Mouse (Mus musculus) cerebellum, adult 2 months (tissue): ENCODE measurements around the gene Hoxc5. TPM values are rescaled to one million over a fixed set of nuclear protein-coding genes. Genes with fewer than 3 reads are reported as not detected.

Experiments
- DNase-seq, 2 experiments: peaks; one replicate each; pipeline ENCODE4 v3.0.0; 2021
- H3K27ac ChIP-seq: fragments of 200-500 bp; 2 replicates; pipeline ENCODE4 v1.5.1; 2012; ENCODE audit warnings: low read length, control low read depth, inconsistent platforms; ENCODE audit not compliant: insufficient read depth
- H3K27me3 ChIP-seq: fragments of 200-500 bp; 2 replicates; pipeline ENCODE4 v1.6.1; 2012; ENCODE audit warnings: inconsistent platforms, mild to moderate bottlenecking, low read length, moderate library complexity; ENCODE audit not compliant: control insufficient read depth, insufficient read depth
- H3K4me1 ChIP-seq: fragments of 200-500 bp; 2 replicates; pipeline ENCODE4 v1.6.1; 2011; ENCODE audit warnings: low read length; ENCODE audit not compliant: control insufficient read depth, insufficient read depth
- H3K4me3 ChIP-seq: fragments of 200-500 bp; replicated peaks from 2 replicates; pipeline ENCODE3; 2011; ENCODE audit warnings: mild to moderate bottlenecking, low read depth, low read length, control low read depth; ENCODE audit not compliant: insufficient read depth
- CTCF ChIP-seq: fragments of 200-500 bp; IDR thresholded peaks from 2 replicates; pipeline ENCODE4 v1.5.1; 2011; ENCODE audit warnings: low read depth, mild to moderate bottlenecking, control low read depth, low read length, moderate library complexity, borderline replicate concordance; ENCODE audit not compliant: insufficient read depth
- POLR2A ChIP-seq: fragments of 200-500 bp; IDR thresholded peaks from 2 replicates; pipeline ENCODE4 v1.6.1; 2011; ENCODE audit warnings: low read length, control low read depth, borderline replicate concordance; ENCODE audit not compliant: insufficient read depth
- WGBS: fragments of 180-500 bp; shearing (Covaris S2); methylation state at CpG from one replicate; pipeline ENCODE4 v1.1.7; 2018; 5-methylcytosine and 5-hydroxymethylcytosine counted together
- polyA plus RNA-seq: library from polyadenylated mRNA; depleted of rRNA; stranded (reverse); fragments of >200 nt; gene quantifications from 2 replicates; pipeline ENCODE4 v1.2.3, GENCODE M21; 2012

Hoxc5 gene
- polyA plus RNA-seq, 1 experiment = 2.2 TPM

GRCm38 (mm10) chr15:103030142-103030541 lies 62.9 kb downstream of the Hoxc5 start:
- WGBS = 5% methylated on average over 8 of the region's 8 CpGs
- peaks cover 12% of the 10 kb centered on the region; the same call in 1 of the 2 replicates for H3K27me3 ChIP-seq
- TF ChIP-seq POLR2A (no peak), CTCF (no peak)
- no peak overlapping the region for H3K27ac ChIP-seq
- no peak overlapping the region for H3K4me3 ChIP-seq
- no peaks in the 10 kb centered on the region for H3K4me1 ChIP-seq
- DNase-seq = no peak

DNA sequence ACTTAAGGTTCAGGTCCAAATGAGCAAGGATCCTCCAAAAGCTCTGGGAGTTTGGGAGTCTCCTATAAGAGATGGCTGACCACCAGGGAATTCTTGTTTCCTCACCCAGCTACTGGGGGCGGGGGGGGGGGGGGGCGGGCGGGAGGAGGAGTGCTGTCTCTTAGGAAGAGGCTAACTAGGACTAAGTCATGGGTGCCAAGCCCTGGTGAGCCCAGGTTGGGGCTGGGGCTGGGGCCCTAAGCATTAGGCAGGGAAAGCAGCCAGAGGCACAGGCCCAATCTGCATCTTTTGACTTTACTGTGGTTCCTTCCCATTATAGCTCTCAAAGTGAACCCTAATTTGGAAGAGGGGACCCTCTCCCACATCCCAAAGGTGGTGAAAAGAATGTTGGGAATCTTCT lies 64.9 kb downstream of the Hoxc5 start:
- no peak overlapping the region for H3K27ac ChIP-seq
- no peak for DNase-seq
- 0% methylated on average over 3 of the region's 3 CpGs for WGBS
- no peak overlapping the region for H3K4me3 ChIP-seq
- no peak for TF ChIP-seq POLR2A
- no peak for TF ChIP-seq CTCF
- no peaks in the 10 kb centered on the region for H3K4me1 ChIP-seq
- H3K27me3 ChIP-seq = peaks cover 8% of the 10 kb centered on the region; the same call in 1 of the 2 replicates

GRCm38 (mm10) chr15:103032646-103033575 lies 65.7 kb downstream of the Hoxc5 start:
- H3K27me3 ChIP-seq = peaks cover 5% of the 10 kb centered on the region; the same call in 1 of the 2 replicates
- no peak for TF ChIP-seq CTCF
- TF ChIP-seq POLR2A = no peak
- no peak for DNase-seq
- H3K4me1 ChIP-seq = no peaks in the 10 kb centered on the region
- H3K27ac ChIP-seq = no peak overlapping the region
- no peak overlapping the region for H3K4me3 ChIP-seq
- 4% methylated on average over 26 of the region's 26 CpGs for WGBS

- 1% methylated on average over 24 of the region's 24 CpGs for WGBS
- no peak for TF ChIP-seq CTCF
- TF ChIP-seq POLR2A = no peak
- peaks cover 5% of the 10 kb centered on the region; the same call in 1 of the 2 replicates for H3K27me3 ChIP-seq
- no peak overlapping the region for H3K4me3 ChIP-seq
- no peaks in the 10 kb centered on the region for H3K4me1 ChIP-seq
- DNase-seq = no peak
- no peak overlapping the region for H3K27ac ChIP-seq
Observed at GRCm38 (mm10) chr15:103034043-103034806, 67.0 kb downstream of the Hoxc5 start.

DNA sequence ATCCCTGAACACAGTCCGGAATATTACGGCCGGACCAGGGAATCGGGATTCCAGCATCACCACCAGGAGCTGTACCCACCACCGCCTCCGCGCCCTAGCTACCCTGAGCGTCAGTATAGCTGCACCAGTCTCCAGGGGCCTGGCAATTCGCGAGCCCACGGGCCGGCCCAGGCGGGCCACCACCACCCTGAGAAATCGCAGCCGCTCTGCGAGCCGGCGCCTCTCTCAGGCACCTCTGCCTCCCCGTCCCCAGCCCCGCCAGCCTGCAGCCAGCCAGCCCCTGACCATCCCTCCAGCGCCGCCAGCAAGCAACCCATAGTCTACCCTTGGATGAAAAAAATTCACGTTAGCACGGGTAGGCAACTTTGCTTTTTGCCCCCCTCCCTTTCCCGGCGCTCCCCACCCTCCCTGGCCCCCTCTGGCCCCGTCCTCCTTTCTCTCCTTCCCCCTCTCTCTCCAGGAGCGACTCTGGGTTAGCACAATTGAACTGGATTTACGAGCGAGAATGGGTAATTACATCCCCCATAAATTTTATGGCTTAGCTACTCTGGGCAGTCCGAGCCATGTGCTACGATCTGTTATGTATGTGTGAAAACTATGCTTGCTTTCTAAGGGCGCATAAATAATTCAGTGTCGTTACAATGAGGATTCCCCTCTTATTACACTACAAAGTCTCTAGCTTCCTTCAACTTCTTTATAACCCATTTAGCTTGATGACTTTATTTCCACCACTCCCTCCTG lies 67.7 kb downstream of the Hoxc5 start:
- no peaks in the 10 kb centered on the region for H3K4me1 ChIP-seq
- no peak for DNase-seq
- H3K27me3 ChIP-seq = peaks cover 5% of the 10 kb centered on the region; the same call in 1 of the 2 replicates
- no peak for TF ChIP-seq CTCF
- no peak for TF ChIP-seq POLR2A
- no peak overlapping the region for H3K27ac ChIP-seq
- 2% methylated on average over 34 of the region's 34 CpGs for WGBS
- no peak overlapping the region for H3K4me3 ChIP-seq

DNA sequence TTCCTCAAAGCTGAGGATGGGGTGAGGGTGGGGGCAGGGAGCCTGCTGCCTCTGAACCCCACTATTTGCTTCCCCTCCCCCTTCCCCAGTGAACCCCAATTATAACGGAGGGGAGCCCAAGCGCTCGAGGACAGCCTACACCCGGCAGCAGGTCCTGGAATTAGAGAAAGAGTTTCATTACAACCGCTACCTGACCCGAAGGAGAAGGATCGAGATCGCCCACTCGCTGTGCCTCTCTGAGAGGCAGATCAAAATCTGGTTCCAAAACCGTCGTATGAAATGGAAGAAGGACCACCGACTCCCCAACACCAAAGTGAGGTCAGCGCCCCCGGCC lies 68.3 kb downstream of the Hoxc5 start:
- Histone ChIP-seq H3K4me3 (no peak overlapping the region), H3K4me1 (no peaks in the 10 kb centered on the region), H3K27me3 (peaks cover 5% of the 10 kb centered on the region; the same call in 1 of the 2 replicates), H3K27ac (no peak overlapping the region)
- 3% methylated on average over 14 of the region's 14 CpGs for WGBS
- no peak for TF ChIP-seq CTCF
- TF ChIP-seq POLR2A = no peak
- DNase-seq = no peak

DNA sequence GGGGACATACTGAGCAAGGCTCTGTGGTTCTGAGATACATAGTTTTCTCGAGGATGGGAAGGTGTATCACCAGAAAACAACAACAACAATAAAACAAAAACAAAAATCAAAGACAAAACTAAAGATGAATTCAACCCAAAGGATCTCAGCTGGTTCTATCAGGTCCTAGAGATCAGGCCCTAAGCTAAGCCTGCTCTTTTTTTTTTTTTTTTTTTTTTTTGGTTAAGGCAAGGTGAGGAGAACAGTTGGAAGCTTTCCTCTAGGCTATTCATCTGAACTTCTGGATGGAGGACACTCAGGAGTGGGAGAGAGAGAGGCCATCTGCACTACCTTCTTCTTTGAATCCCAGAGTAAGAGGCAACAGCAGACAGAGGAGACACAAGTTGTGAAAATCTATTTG lies 70.3 kb downstream of the Hoxc5 start:
- 56% methylated on average over 1 of the region's 1 CpGs for WGBS
- H3K27me3 ChIP-seq = peaks cover 12% of the 10 kb centered on the region; the same call in 1 of the 2 replicates
- H3K27ac ChIP-seq = no peak overlapping the region
- TF ChIP-seq CTCF (no peak), POLR2A (no peak)
- DNase-seq = no peak
- no peak overlapping the region for H3K4me3 ChIP-seq
- no peaks in the 10 kb centered on the region for H3K4me1 ChIP-seq
